Mouse (Mus musculus) liver, embryonic 11.5 days (tissue): ENCODE data around the gene Ank. TPM values are rescaled to one million over a fixed set of nuclear protein-coding genes. Genes with fewer than 3 reads are reported as not detected.

Source experiments
- ATAC-seq: fragments of 200-750 bp; cut with Nextera tagmentation; replicated peaks from 2 replicates; pipeline ENCODE4 v1.8.0; 2017; ENCODE audit warnings: moderate number of reproducible peaks, mild to moderate bottlenecking, moderate TSS enrichment, moderate library complexity; ENCODE audit not compliant: low FRiP score
- DNase-seq: peaks from one replicate; pipeline ENCODE4 v3.0.0-alpha.2; 2017; ENCODE audit warnings: low spot score
- H3K27ac ChIP-seq: fragments of 300-500 bp; sonication (generic); 2 replicates; pipeline ENCODE4 v1.5.1; 2014; ENCODE audit warnings: mild to moderate bottlenecking, low read depth, low read length, control low read depth
- H3K27me3 ChIP-seq: fragments of 300-500 bp; sonication (generic); replicated peaks from 2 replicates; pipeline ENCODE4 v1.6.1; 2014; ENCODE audit warnings: low read length, mixed read lengths; ENCODE audit not compliant: control insufficient read depth, insufficient read depth
- H3K36me3 ChIP-seq: fragments of 300-500 bp; sonication (generic); 2 replicates; pipeline ENCODE4 v1.6.1; 2014; ENCODE audit warnings: mild to moderate bottlenecking, low read length, moderate library complexity, mixed read lengths; ENCODE audit not compliant: control insufficient read depth, insufficient read depth
- H3K4me1 ChIP-seq: fragments of 300-500 bp; sonication (generic); replicated peaks from 2 replicates; pipeline ENCODE4 v1.6.1; 2014; ENCODE audit warnings: low read length, mixed read lengths; ENCODE audit not compliant: control insufficient read depth, insufficient read depth
- H3K4me2 ChIP-seq: fragments of 300-500 bp; sonication (generic); 2 replicates; pipeline ENCODE4 v1.6.1; 2014; ENCODE audit warnings: mild to moderate bottlenecking, control low read depth, moderate library complexity
- H3K4me3 ChIP-seq: fragments of 300-500 bp; sonication (generic); 2 replicates; pipeline ENCODE4 v1.5.1; 2014; ENCODE audit warnings: low read depth, low read length, control low read depth
- H3K9ac ChIP-seq: fragments of 300-500 bp; sonication (generic); 2 replicates; pipeline ENCODE4 v1.6.1; 2014; ENCODE audit warnings: low read depth, low read length, control low read depth
- H3K9me3 ChIP-seq: fragments of 300-500 bp; sonication (generic); 2 replicates; pipeline ENCODE4 v1.6.1; 2016; ENCODE audit warnings: low read length, inconsistent platforms, mixed read lengths; ENCODE audit not compliant: control insufficient read depth
- WGBS: fragments of 180-500 bp; shearing (Covaris S2); extraction: QIAGEN DNeasy Blood & Tissue Kit; methylation state at CpG from one replicate; pipeline ENCODE4 v1.1.7; 2014; 5-methylcytosine and 5-hydroxymethylcytosine counted together
- polyA plus RNA-seq: library from polyadenylated mRNA; unstranded; fragments of >200 nt; fragmentation: Nextera tagmentation; extraction: Ambion mirVana; gene quantifications from 2 replicates; pipeline ENCODE4 v1.2.1, GENCODE M21; 2014

The Ank gene
- polyA plus RNA-seq, 1 experiment from 2014 or later: 13.1 TPM

- 89% methylated on average over 14 of the region's 14 CpGs for WGBS
- no peaks in the 10 kb centered on the region for H3K4me1 ChIP-seq
- no peak overlapping the region for H3K27ac ChIP-seq
- H3K9me3 ChIP-seq: no peaks in the 10 kb centered on the region
- DNase-seq (no peak), ATAC-seq (no peak)
- no peaks in the 10 kb centered on the region for H3K27me3 ChIP-seq
- no peak overlapping the region for H3K4me2 ChIP-seq
- no peaks in the 10 kb centered on the region; the same call in 1 of the 2 replicates for H3K36me3 ChIP-seq
- no peak overlapping the region for H3K4me3 ChIP-seq
- no peak overlapping the region for H3K9ac ChIP-seq
These were observed 97.9 kb downstream of the Ank start for GRCm38 (mm10) chr15:27564106-27565100.

- Histone ChIP-seq H3K4me3 (no peak overlapping the region), H3K9ac (no peak overlapping the region), H3K4me2 (no peak overlapping the region), H3K9me3 (no peaks in the 10 kb centered on the region), H3K27me3 (no peaks in the 10 kb centered on the region), H3K36me3 (no peaks in the 10 kb centered on the region; the same call in 1 of the 2 replicates), H3K27ac (no peak overlapping the region), H3K4me1 (no peaks in the 10 kb centered on the region)
- DNase-seq: no peak
- no peak for ATAC-seq
- 89% methylated on average over 10 of the region's 10 CpGs for WGBS
These were observed 99.2 kb downstream of the Ank start for GRCm38 (mm10) chr15:27565626-27566185.

GRCm38 (mm10) chr15:27567356-27567755 lies 100.9 kb downstream of the Ank start:
- no peaks in the 10 kb centered on the region for H3K9me3 ChIP-seq
- ATAC-seq: no peak
- DNase-seq: no peak
- WGBS: 91% methylated on average over 16 of the region's 16 CpGs
- H3K4me3 ChIP-seq: no peak overlapping the region
- H3K9ac ChIP-seq: no peak overlapping the region
- no peak overlapping the region for H3K27ac ChIP-seq
- 0 out of 2 replicates have a peak, but pooled peaks cover 3% of the 10 kb centered on the region for H3K36me3 ChIP-seq
- no peaks in the 10 kb centered on the region for H3K4me1 ChIP-seq
- H3K27me3 ChIP-seq: no peaks in the 10 kb centered on the region
- no peak overlapping the region for H3K4me2 ChIP-seq

GRCm38 (mm10) chr15:27568371-27568770 lies 101.9 kb downstream of the Ank start:
- Histone ChIP-seq H3K27me3 (no peaks in the 10 kb centered on the region), H3K4me1 (no peaks in the 10 kb centered on the region), H3K4me3 (no peak overlapping the region), H3K27ac (no peak overlapping the region), H3K9me3 (no peaks in the 10 kb centered on the region), H3K9ac (no peak overlapping the region), H3K4me2 (no peak overlapping the region), H3K36me3 (0 out of 2 replicates have a peak, but pooled peaks cover 3% of the 10 kb centered on the region)
- ATAC-seq: no peak
- DNase-seq: no peak
- 95% methylated on average over 6 of the region's 6 CpGs for WGBS

- H3K36me3 ChIP-seq: 0 out of 2 replicates have a peak, but pooled peaks cover 3% of the 10 kb centered on the region
- WGBS: 77% methylated on average over 2 of the region's 2 CpGs
- DNase-seq (no peak), ATAC-seq (no peak)
- no peak overlapping the region for H3K4me2 ChIP-seq
- H3K9ac ChIP-seq: no peak overlapping the region
- no peaks in the 10 kb centered on the region for H3K9me3 ChIP-seq
- H3K4me3 ChIP-seq: no peak overlapping the region
- no peaks in the 10 kb centered on the region for H3K4me1 ChIP-seq
- no peak overlapping the region for H3K27ac ChIP-seq
- no peaks in the 10 kb centered on the region for H3K27me3 ChIP-seq
These were observed 103.4 kb downstream of the Ank start for GRCm38 (mm10) chr15:27569924-27570323.

- no peak for DNase-seq
- H3K4me3 ChIP-seq: no peak overlapping the region
- no peak overlapping the region for H3K9ac ChIP-seq
- no peaks in the 10 kb centered on the region for H3K4me1 ChIP-seq
- WGBS: 90% methylated on average over 4 of the region's 4 CpGs
- H3K9me3 ChIP-seq: no peaks in the 10 kb centered on the region
- no peak overlapping the region for H3K27ac ChIP-seq
- no peak overlapping the region for H3K4me2 ChIP-seq
- H3K36me3 ChIP-seq: 0 out of 2 replicates have a peak, but pooled peaks cover 3% of the 10 kb centered on the region
- no peaks in the 10 kb centered on the region for H3K27me3 ChIP-seq
- ATAC-seq: no peak
These were observed 103.9 kb downstream of the Ank start for GRCm38 (mm10) chr15:27570385-27570784.

- H3K9ac ChIP-seq: no peak overlapping the region
- no peaks in the 10 kb centered on the region for H3K4me1 ChIP-seq
- no peak overlapping the region for H3K4me3 ChIP-seq
- H3K36me3 ChIP-seq: 0 out of 2 replicates have a peak, but pooled peaks cover 3% of the 10 kb centered on the region
- ATAC-seq (no peak), DNase-seq (no peak)
- WGBS: 88% methylated on average over 8 of the region's 8 CpGs
- no peak overlapping the region for H3K4me2 ChIP-seq
- no peaks in the 10 kb centered on the region for H3K9me3 ChIP-seq
- no peak overlapping the region for H3K27ac ChIP-seq
- H3K27me3 ChIP-seq: no peaks in the 10 kb centered on the region
These were observed 104.7 kb downstream of the Ank start for GRCm38 (mm10) chr15:27571179-27571578.

- no peak for ATAC-seq
- Histone ChIP-seq H3K36me3 (0 out of 2 replicates have a peak, but pooled peaks cover 3% of the 10 kb centered on the region), H3K27me3 (no peaks in the 10 kb centered on the region), H3K4me2 (no peak overlapping the region), H3K9me3 (no peaks in the 10 kb centered on the region), H3K9ac (no peak overlapping the region), H3K27ac (no peak overlapping the region), H3K4me3 (no peak overlapping the region), H3K4me1 (no peaks in the 10 kb centered on the region)
- WGBS: 85% methylated on average over 8 of the region's 8 CpGs
- no peak for DNase-seq
These were observed 108.7 kb downstream of the Ank start for GRCm38 (mm10) chr15:27574992-27575781.
